Mouse (Mus musculus) neural tube, embryonic 12.5 days (tissue): ENCODE measurements at regions not wholly inside any gene's neighbourhood (a gene's known extent, or its start where the extent isn't known, plus 50 kb on each side); places are given as distances from the start of the nearest gene placed in this dataset.

Experiments used
- ATAC-seq: fragments of 200-750 bp; cut with Nextera tagmentation; 2 replicates; pipeline ENCODE4 v1.8.0; 2017; ENCODE audit warnings: low read depth, mild to moderate bottlenecking, moderate TSS enrichment, moderate library complexity; ENCODE audit not compliant: low FRiP score
- H3K27ac ChIP-seq: fragments of 300-500 bp; sonication (generic); 2 replicates; pipeline ENCODE4 v1.5.1; 2016
- H3K27me3 ChIP-seq: fragments of 300-500 bp; sonication (generic); replicated peaks from 2 replicates; pipeline ENCODE4 v1.6.1; 2016; ENCODE audit warnings: mild to moderate bottlenecking
- H3K36me3 ChIP-seq: fragments of 300-500 bp; sonication (generic); 2 replicates; pipeline ENCODE4 v1.6.1; 2016; ENCODE audit warnings: mild to moderate bottlenecking
- H3K4me1 ChIP-seq: fragments of 300-500 bp; sonication (generic); 2 replicates; pipeline ENCODE4 v1.6.1; 2016
- H3K4me2 ChIP-seq: fragments of 300-500 bp; sonication (generic); replicated peaks from 2 replicates; pipeline ENCODE4 v1.6.1; 2016; ENCODE audit warnings: mild to moderate bottlenecking
- H3K4me3 ChIP-seq: fragments of 300-500 bp; sonication (generic); 2 replicates; pipeline ENCODE4 v1.5.1; 2016
- H3K9ac ChIP-seq: fragments of 300-500 bp; sonication (generic); 2 replicates; pipeline ENCODE4 v1.6.1; 2016; ENCODE audit warnings: mild to moderate bottlenecking
- H3K9me3 ChIP-seq: fragments of 300-500 bp; sonication (generic); 2 replicates; pipeline ENCODE4 v1.6.1; 2016; ENCODE audit warnings: mild to moderate bottlenecking
- WGBS: fragments of 180-500 bp; shearing (Covaris S2); methylation state at CpG from one replicate; pipeline ENCODE4 v1.1.7; 2016; 5-methylcytosine and 5-hydroxymethylcytosine counted together

DNA sequence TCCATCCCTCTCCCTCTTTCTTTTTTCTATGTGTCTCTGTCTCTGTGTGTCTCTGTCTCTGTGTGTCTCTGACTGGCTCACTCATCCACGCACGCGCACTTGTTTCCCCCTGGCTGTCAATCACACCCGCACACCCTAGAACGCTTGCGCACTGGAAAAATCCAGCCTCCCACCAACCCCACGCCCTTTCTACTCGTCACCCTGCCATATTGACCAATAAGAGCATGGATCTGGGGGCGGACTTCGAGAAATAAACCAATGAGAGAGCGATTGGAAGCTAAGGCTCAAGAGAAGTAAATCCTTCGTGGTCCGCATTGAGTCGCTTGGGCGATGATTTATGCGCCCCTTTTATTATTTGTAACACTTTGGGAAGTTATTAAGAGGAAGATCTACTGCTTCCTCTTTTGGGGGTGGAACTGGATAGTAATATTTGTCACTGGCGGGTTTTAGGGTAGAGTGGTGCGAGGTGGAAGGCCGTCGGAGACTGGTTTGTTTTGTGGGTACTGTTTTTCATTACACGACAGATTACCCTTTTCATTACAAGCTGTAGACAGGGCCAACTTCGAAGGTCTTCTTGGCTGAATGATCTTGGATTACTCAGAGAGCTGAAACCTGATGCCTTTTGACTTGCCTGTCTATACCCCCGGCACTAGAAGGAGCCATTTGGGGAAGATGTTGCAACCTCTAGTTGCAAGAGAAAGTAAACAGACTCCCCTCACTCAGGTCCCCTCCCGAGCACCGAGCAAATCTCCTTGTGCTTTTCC lies 259.4 kb upstream of the Nfe2l3 start:
- Histone ChIP-seq H3K4me2 (peak overlapping the region; percentile 74), H3K36me3 (no peaks in the 10 kb centered on the region), H3K27ac (peak overlapping the region; percentile 79), H3K27me3 (peaks cover 29% of the 10 kb centered on the region), H3K9ac (peak overlapping the region; percentile 71), H3K9me3 (no peaks in the 10 kb centered on the region), H3K4me1 (peaks cover 33% of the 10 kb centered on the region), H3K4me3 (peak overlapping the region; percentile 29)
- peak; percentile 90 for ATAC-seq
- WGBS = under 1% methylated on average over 25 of the region's 25 CpGs

DNA sequence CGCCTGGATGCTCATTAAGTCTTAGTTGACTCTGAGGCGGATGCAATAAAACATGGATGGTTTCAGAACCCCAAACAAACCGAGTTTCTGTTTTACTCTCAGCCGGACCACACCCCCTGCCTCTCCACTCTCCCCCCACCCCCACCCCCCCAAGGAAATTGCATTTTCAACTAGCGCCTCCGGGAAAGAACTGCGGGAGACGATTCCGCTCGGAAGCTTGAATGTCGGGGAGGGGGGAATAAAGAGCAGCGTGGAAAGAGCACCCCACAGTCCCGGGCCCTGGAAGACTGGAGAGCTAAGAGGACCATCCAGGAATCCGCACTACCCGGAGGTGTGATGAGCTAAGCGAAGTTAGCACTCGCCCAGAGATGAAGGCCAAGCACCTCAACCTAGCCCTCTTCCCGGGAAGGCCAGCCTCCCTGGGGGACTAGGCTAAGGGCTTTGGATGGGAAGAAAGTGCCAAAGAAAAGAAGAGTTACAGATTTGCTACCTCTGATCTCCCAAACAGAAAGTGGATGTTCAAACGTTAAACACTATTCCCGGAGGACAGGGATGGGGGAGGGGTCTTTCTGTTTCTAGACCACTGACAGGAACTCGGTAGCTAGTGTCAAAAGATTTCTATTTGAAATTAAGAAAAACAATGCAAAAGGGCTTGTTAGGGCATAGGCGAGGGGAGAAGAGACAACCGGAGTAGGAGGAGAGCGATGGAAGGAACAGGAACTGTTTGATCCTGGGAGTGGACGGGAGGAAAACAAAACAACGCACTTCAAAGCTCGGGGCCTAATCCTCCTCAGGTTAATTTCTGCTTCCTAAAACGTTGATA lies 258.6 kb upstream of the Nfe2l3 start:
- peak overlapping the region; percentile 57 for H3K27ac ChIP-seq
- peak overlapping the region; percentile 74 for H3K4me2 ChIP-seq
- H3K4me3 ChIP-seq = peak overlapping the region; percentile 20
- peaks cover 29% of the 10 kb centered on the region for H3K27me3 ChIP-seq
- ATAC-seq = no peak
- WGBS = under 1% methylated on average over 28 of the region's 28 CpGs
- no peaks in the 10 kb centered on the region for H3K9me3 ChIP-seq
- peak overlapping the region; percentile 44; the same call in 1 of the 2 replicates for H3K9ac ChIP-seq
- no peaks in the 10 kb centered on the region for H3K36me3 ChIP-seq
- peaks cover 26% of the 10 kb centered on the region for H3K4me1 ChIP-seq

DNA sequence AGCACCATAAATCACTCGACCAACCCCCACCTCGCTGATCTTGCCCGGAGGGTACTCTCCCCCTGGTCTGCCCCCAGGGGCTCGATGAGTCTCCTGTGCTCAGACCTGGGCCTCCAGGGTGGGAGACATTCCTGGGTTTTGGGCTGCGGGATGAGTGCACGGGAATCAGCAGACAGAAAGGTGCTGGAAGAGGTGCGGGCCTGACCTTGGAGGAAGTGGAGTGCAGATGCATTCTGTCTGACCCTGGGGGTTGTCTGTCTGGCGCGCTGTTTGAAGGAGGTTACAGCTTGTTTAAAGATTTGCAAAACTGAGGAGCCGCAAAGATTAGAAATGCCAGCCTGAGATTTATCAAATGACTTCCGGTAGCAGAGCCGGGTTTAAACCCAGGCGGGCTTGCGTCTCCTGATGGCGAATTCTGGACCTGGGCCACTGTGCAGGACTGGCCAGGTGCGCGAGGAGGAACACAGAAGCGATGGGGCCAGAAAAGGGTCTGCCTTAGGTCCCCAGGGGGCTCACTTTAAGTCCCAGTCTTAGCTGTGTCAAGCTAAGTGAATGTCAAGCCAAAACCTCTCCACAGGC lies 257.9 kb upstream of the Nfe2l3 start:
- Histone ChIP-seq H3K9me3 (no peaks in the 10 kb centered on the region), H3K27me3 (peaks cover 29% of the 10 kb centered on the region), H3K4me3 (peak overlapping the region; percentile 20; the same call in 1 of the 2 replicates), H3K36me3 (no peaks in the 10 kb centered on the region), H3K9ac (no peak overlapping the region), H3K27ac (no peak overlapping the region), H3K4me2 (peak overlapping the region; percentile 74), H3K4me1 (peaks cover 21% of the 10 kb centered on the region)
- no peak for ATAC-seq
- 3% methylated on average over 18 of the region's 18 CpGs for WGBS

DNA sequence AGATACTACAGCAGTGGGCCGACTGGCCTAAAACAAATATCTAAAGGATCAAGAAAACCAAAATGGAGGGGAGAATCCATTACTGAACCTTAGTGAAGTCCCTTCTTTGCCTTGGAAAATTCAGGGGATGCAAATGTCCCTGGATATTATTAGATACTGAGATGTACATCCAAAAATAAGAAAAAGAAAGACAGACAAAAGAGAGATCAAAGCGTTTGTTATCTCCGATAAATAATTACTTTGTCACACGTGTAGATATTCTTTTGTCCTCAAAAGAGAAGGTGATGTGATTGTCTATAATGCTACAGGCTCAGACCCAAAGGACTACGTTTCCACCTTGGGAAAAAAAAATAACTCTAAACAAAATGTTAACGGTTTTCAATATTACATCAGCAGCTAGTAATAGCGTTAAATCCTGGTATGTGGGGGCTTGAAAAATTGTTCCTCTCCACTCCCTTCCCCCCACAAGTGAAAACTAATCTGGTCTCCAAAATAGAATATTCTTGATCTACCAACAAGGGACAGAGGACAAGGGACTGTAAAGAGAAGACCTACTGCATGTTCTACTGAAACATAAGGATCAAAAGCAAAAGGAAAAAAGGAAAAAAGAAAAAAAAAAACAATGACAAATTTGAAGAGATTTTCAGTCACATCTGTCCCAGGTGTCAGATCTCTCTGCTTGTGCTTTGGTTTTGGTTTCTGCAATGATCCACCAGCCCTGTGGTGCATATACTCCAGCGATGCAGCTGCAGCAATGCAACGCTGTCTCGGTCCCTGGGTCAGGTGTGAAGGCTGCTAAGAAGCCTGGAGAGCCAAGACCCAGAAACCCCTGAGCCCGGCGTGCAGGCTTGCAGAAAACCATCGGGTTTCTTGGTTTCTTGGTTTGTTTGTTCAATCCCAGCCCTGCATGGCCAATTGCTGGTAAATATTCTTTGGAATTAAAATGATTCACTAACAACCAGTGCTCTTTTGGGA lies 256.6 kb upstream of the Nfe2l3 start:
- WGBS = 14% methylated on average over 13 of the region's 13 CpGs
- no peak for ATAC-seq
- peaks cover 21% of the 10 kb centered on the region for H3K4me1 ChIP-seq
- H3K9me3 ChIP-seq = no peaks in the 10 kb centered on the region
- H3K27ac ChIP-seq = no peak overlapping the region
- no peak overlapping the region for H3K9ac ChIP-seq
- peaks cover 34% of the 10 kb centered on the region for H3K27me3 ChIP-seq
- H3K4me2 ChIP-seq = no peak overlapping the region
- no peaks in the 10 kb centered on the region for H3K36me3 ChIP-seq
- H3K4me3 ChIP-seq = no peak overlapping the region

DNA sequence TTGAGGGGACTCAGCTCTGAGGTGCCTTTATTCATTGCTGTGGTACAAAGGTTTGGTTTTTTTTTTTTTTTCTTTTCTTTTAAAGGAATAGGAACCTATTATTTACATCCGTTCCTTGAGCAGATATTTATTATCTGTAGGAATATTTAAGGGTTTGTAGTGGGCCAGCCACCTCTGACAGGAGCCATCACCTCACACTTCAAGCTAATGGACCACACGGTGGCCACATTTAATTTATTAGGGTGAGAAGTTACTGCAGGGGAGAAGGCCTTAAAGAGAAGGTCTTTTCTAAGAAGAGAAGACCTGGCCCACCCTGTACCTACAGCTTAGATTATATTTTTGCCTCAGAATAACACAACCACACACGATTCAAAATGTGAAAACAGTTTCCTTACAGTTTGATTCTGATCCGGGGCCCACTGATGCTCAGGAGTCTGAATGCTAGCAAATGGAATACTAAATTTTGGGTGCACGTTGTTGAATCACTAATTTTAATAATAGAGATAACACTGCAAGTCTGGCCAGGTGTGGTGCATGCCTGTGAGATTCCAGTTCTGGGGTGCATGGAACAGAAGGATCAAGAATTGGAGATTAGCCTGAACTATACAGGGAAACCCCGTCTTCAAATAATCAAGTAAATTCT lies 255.6 kb upstream of the Nfe2l3 start:
- H3K9ac ChIP-seq = no peak overlapping the region
- no peak overlapping the region for H3K27ac ChIP-seq
- no peak overlapping the region for H3K4me3 ChIP-seq
- H3K4me1 ChIP-seq = peaks cover 21% of the 10 kb centered on the region
- WGBS = 13% methylated on average over 6 of the region's 6 CpGs
- no peak overlapping the region for H3K4me2 ChIP-seq
- no peak for ATAC-seq
- peaks cover 40% of the 10 kb centered on the region for H3K27me3 ChIP-seq
- no peaks in the 10 kb centered on the region for H3K36me3 ChIP-seq
- H3K9me3 ChIP-seq = no peaks in the 10 kb centered on the region

DNA sequence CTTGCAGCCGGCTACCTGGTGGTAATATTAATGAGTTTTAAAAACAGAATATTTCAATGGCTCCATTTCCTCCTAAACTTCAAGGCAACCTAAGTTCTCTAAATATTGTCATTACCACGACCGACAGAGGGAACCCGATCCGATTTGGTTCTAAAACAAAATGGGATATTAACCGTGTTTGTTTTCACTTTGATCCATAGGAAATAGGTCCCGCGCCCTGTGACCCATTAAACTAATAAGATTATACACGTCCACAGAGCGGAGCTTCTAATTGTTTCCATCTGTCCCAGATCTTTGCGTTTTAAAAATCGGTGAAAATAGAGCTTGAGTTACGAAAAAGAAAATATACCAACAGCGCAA lies 254.8 kb upstream of the Nfe2l3 start:
- under 1% methylated on average over 14 of the region's 14 CpGs for WGBS
- ATAC-seq = no peak
- H3K9me3 ChIP-seq = no peaks in the 10 kb centered on the region
- H3K27me3 ChIP-seq = peaks cover 40% of the 10 kb centered on the region
- no peak overlapping the region for H3K9ac ChIP-seq
- peak overlapping the region; percentile 18; the same call in 1 of the 2 replicates for H3K4me3 ChIP-seq
- H3K36me3 ChIP-seq = no peaks in the 10 kb centered on the region
- H3K4me2 ChIP-seq = peak overlapping the region; percentile 53
- H3K4me1 ChIP-seq = peaks cover 16% of the 10 kb centered on the region
- H3K27ac ChIP-seq = no peak overlapping the region

DNA sequence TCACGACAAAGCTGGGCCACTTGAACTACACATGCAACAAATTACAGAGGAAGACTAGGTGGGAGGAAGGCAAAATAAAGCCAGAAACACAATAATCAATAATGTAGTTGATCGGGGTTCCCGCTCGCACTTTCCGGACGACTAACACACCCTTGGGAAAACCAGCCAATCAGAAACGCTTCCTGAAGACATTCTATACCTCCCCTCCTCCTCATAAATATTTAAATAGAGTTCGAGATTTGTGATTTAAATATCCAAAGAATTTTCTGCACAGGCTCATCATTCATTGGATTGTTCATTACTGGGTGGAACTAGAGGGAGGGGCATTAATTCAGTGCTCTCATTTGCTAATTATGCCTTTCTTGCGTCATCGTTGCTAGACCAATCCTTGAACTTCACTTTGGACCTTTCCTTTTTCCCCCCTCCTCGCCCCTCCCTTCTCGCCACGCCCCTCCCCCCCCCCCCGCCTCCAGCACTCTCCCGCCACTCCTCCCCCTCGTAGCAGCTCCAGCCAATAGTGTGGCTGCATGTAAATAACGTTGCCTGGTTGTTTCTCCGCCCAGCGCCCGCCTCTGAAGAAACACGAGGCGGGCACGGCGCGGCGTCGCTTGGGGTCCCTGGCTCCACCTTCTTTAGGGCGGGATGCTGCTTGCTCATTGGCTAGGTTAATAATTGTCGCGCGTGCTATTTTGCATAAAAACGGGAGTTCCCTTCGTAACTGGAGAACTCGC lies 254.2 kb upstream of the Nfe2l3 start:
- Histone ChIP-seq H3K36me3 (no peaks in the 10 kb centered on the region), H3K4me1 (peaks cover 16% of the 10 kb centered on the region), H3K4me3 (peak overlapping the region; percentile 18; the same call in 1 of the 2 replicates), H3K27ac (no peak overlapping the region), H3K4me2 (peak overlapping the region; percentile 53), H3K9ac (no peak overlapping the region), H3K9me3 (no peaks in the 10 kb centered on the region), H3K27me3 (peaks cover 41% of the 10 kb centered on the region)
- under 1% methylated on average over 31 of the region's 34 CpGs for whole genome bisulfite sequencing
- ATAC-seq = peak; percentile 98

DNA sequence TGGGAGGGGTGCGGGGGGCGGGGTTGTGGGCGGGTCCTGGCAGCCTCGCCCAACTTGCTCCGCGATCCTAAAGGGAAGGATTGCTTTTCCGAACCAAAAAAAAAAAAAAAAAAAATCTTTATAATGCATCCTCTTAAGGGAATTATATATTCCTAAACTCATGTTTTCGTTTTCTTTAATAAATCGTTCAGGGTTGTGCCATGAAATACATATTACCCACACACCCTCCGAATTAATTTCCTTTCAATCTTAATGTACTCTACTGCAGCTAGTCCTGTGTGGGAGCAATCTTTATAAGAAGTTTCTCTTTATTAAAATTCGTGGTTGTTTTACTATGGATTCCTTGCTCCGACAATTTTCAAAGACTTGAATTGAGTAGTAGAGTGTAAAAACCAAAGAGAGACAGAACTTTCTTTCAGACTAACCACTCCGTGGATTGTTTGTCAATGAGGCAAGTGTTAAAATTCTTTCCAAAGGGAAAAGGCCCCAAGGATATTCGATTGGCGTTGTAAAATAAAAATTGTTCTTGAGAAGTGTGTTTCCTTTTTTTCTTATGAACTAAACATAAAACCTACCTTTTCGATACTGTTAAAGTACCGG lies 253.6 kb upstream of the Nfe2l3 start:
- 2% methylated on average over 17 of the region's 17 CpGs for WGBS
- H3K36me3 ChIP-seq = no peaks in the 10 kb centered on the region
- H3K27me3 ChIP-seq = peaks cover 48% of the 10 kb centered on the region
- H3K4me3 ChIP-seq = no peak overlapping the region
- peaks cover 11% of the 10 kb centered on the region for H3K4me1 ChIP-seq
- no peak overlapping the region for H3K27ac ChIP-seq
- H3K9ac ChIP-seq = no peak overlapping the region
- peak overlapping the region; percentile 14; the same call in 1 of the 2 replicates for H3K4me2 ChIP-seq
- 0 out of 2 replicates have a peak, but pooled peaks have one; percentile 18 for ATAC-seq
- no peaks in the 10 kb centered on the region for H3K9me3 ChIP-seq

DNA sequence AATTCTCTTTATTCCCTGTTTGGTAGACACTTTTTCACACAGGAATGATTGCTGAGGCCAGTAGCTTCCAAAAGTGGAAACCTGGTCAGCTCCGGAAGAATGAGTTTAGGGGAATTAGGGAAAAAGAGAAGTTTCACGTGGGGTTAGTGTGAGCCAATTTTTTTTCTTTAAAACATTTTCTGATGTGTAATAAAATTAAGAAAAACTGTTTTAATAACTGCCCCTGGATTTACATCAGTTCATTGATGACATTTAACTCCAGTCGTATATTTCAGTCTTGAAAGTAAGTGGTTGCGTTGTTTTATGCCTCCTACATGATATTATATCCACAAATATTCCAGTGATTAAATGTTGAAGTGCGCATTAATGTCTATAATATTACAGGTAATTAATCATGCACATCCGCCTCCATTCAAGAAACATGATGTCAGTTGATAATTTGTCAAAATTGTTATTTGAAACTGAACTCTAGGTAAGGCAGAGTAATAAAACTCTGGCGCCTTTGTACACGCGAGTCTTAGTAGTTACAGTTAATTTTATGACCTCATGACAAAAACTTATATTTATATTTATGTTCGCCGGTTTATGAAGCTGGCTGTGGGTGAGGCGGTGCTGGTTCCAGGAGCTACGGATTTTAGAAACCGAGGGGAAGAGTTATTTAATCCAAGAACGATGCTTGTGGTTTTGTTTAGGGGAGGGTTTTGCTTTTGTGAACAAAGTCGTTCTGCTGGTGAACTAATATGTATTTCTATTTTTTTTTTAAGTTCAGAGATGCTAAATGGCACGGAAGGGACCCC lies 252.5 kb upstream of the Nfe2l3 start:
- ATAC-seq = no peak
- Histone ChIP-seq H3K9me3 (no peaks in the 10 kb centered on the region), H3K27ac (no peak overlapping the region), H3K4me3 (no peak overlapping the region), H3K4me1 (peaks cover under 1% of the 10 kb centered on the region), H3K27me3 (peaks cover 51% of the 10 kb centered on the region), H3K4me2 (no peak overlapping the region), H3K36me3 (no peaks in the 10 kb centered on the region), H3K9ac (no peak overlapping the region)
- WGBS = 5% methylated on average over 17 of the region's 17 CpGs
